Mouse (Mus musculus) layer of hippocampus, postnatal 36 days (tissue): ENCODE measurements around the gene Ms4a14. TPM values are rescaled to one million over a fixed set of nuclear protein-coding genes. Genes with fewer than 3 reads are reported as not detected.
A peak's percentile ranks its signal among the peaks of the same experiment; 100 is the strongest.
"Not testable (repeated sequence)": the region's sequence is repeated elsewhere in the genome, so short reads cannot be mapped to it uniquely, and the experiment has no call there.

Source experiments
- DNase-seq, 2 experiments: peaks; one replicate each; pipeline ENCODE4 v3.0.0; 2022
- total RNA-seq, 2 experiments: library from RNA; stranded (reverse); gene quantifications; 2 replicates each; pipeline ENCODE4 v1.2.3; 2021

Ms4a14 gene
- not detected for total RNA-seq

- no peak for DNase-seq
These were observed at the start of gene Ms4a14 for GRCm38 (mm10) chr19:11314354-11314753. TSS of gene Ms4a14 (minus strand) at chr19:11314454.

GRCm38 (mm10) chr19:11362002-11362401 is 47.7 kb upstream of the Ms4a14 start:
- no peak for DNase-seq

- no peak for DNase-seq
These were observed 45.9 kb upstream of the Ms4a14 start for GRCm38 (mm10) chr19:11360106-11360505.

GRCm38 (mm10) chr19:11355730-11356129 is 41.5 kb upstream of the Ms4a14 start:
- no peak for DNase-seq

GRCm38 (mm10) chr19:11351878-11352277 is 37.6 kb upstream of the Ms4a14 start:
- DNase-seq = no peak

GRCm38 (mm10) chr19:11349698-11350481 is 35.6 kb upstream of the Ms4a14 start:
- DNase-seq = peak; percentile 5 to 14

- no peak for DNase-seq
These were observed 29.7 kb upstream of the Ms4a14 start for GRCm38 (mm10) chr19:11343992-11344391.

- DNase-seq = no peak
These were observed 28.9 kb upstream of the Ms4a14 start for GRCm38 (mm10) chr19:11343147-11343546.

GRCm38 (mm10) chr19:11335932-11336331 is 21.7 kb upstream of the Ms4a14 start, which contains the start of gene Ms4a7:
TSS of gene Ms4a7 (minus strand) at chr19:11336146.
- no peak for DNase-seq

GRCm38 (mm10) chr19:11321123-11321522 is 6.9 kb upstream of the Ms4a14 start:
- no peak for DNase-seq

- no peak for DNase-seq
These were observed 2.5 kb upstream of the Ms4a14 start for GRCm38 (mm10) chr19:11316786-11317185.

- no peak for DNase-seq
These were observed 5.4 kb downstream of the Ms4a14 start for GRCm38 (mm10) chr19:11308888-11309287.

GRCm38 (mm10) chr19:11299529-11299928 is 14.7 kb downstream of the Ms4a14 start:
- DNase-seq = not testable (repeated sequence)

GRCm38 (mm10) chr19:11298939-11299338 is 15.3 kb downstream of the Ms4a14 start:
- no peak for DNase-seq

- DNase-seq = not testable (repeated sequence)
These were observed 20.6 kb downstream of the Ms4a14 start for GRCm38 (mm10) chr19:11293616-11294015.

GRCm38 (mm10) chr19:11292990-11293389 is 21.3 kb downstream of the Ms4a14 start:
- DNase-seq = peak; percentile 1 to 3

- no peak for DNase-seq
These were observed 30.5 kb downstream of the Ms4a14 start, which contains the start of gene Ms4a5 for GRCm38 (mm10) chr19:11283773-11284172. TSS of gene Ms4a5 (minus strand) at chr19:11283873.

- no peak for DNase-seq
These were observed 34.0 kb downstream of the Ms4a14 start for GRCm38 (mm10) chr19:11280223-11280622.

GRCm38 (mm10) chr19:11276431-11276830 is 37.8 kb downstream of the Ms4a14 start:
- DNase-seq = no peak

GRCm38 (mm10) chr19:11266956-11267355 is 47.3 kb downstream of the Ms4a14 start:
- DNase-seq = no peak

- DNase-seq = no peak
These were observed 48.0 kb downstream of the Ms4a14 start, which contains the start of gene Ms4a1 for GRCm38 (mm10) chr19:11266052-11266845. TSS of gene Ms4a1 (minus strand) at chr19:11266241.

- no peak for DNase-seq
These were observed 49.6 kb downstream of the Ms4a14 start for GRCm38 (mm10) chr19:11264602-11265185.

- DNase-seq = no peak
These were observed 50.7 kb downstream of the Ms4a14 start for GRCm38 (mm10) chr19:11263549-11263948.
